Mouse (Mus musculus) telencephalon, adult 2 months (tissue): ENCODE results near the gene Pnpla6.
A peak's percentile ranks its signal among the peaks of the same experiment; 100 is the strongest.

Experiments
- DNase-seq: peaks from one replicate; pipeline ENCODE4 v3.0.0-alpha.2; 2011; ENCODE audit warnings: low read depth, low spot score

Pnpla6 gene

GRCm38 (mm10) chr8:3515260-3515671, at the start of gene Pnpla6:
TSS of gene Pnpla6 (plus strand) at chr8:3515384.
- DNase-seq, result peak; percentile 72

DNA sequence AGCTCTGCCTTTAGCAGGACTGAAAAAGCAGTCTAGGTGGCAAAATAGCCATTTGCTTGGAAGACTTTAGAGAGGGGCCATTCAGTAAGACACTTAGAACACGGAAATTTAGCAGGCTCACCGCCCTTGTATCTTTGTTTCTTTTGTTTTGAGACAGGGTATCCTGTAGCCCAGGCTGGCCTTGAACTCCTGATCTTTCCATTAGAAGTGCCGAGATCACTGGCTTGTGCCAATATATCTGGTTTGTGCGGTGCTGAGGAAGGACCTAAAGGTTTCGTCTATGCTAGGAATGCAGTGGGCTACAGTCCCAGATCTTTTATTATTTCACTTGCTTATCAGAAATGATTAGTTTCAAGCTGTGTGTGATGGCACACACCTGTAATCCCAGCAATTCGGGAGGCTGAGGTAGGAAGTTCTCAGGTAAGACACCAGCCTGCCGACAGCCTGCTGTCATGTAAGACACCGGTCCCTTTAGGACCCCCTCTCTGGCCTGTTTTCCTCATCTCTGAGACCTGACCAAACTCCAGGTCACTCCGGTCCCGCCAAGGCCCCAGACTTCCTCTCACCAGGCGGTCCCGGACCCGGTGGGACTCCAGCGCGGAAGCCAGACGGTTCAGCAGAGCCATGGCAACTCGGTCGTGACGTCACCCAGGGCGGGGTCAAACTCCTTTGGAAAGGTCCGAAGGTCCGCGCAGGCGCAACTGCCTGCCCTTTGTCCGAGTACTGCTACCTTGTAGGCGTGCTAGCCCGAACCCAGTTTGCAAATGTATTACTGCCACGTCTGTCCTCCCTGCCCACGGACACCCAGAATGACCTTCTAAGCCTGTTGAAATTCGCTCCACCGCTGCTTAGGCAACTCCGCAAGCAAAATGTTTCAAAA, 47.9 kb upstream of the Pnpla6 start, which contains the start of gene Pex11g:
TSS of gene Pex11g (minus strand) at position 675 of the 880 bp plus-strand sequence.
- peak; percentile 65 for DNase-seq

DNA sequence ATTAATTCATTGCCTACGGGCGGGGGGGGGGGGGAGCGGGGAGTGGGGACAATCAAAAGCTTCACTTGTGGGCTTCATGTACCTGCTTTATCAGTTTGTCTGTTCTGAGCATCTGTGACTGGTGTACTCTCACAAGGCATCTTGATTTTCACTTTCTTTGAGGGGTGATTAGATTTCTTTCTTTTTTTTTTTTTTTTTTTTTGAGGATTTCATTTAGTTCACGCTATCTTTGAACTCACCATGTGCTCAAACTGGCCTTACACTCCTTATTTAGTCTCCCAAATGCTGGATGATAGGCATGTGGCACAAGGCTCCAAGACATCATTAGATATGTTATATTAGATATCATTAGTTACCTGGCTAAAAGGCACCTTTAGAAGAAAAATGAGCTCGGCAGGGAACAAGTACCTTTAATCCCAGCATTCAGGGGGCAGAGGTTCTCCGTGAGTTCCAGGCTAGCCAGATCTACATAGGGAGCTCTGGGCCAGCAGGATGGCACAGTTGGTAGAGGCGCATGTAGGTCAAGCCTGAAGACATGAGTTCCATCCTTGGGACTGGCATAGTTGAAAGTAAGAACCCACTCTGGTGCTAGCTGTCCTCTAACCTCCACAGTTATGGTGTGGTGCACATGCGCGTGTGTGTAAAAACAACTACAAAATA, 47.2 kb upstream of the Pnpla6 start:
- DNase-seq, result no peak

- DNase-seq, result no peak
Observed at GRCm38 (mm10) chr8:3468838-3469237, 46.3 kb upstream of the Pnpla6 start.

GRCm38 (mm10) chr8:3470562-3470961, 44.6 kb upstream of the Pnpla6 start, which contains the start of gene Tex45:
TSS of gene Tex45 (plus strand) at chr8:3470862.
- no peak for DNase-seq

- DNase-seq, result no peak
Observed at GRCm38 (mm10) chr8:3475715-3476429, 39.3 kb upstream of the Pnpla6 start.

DNA sequence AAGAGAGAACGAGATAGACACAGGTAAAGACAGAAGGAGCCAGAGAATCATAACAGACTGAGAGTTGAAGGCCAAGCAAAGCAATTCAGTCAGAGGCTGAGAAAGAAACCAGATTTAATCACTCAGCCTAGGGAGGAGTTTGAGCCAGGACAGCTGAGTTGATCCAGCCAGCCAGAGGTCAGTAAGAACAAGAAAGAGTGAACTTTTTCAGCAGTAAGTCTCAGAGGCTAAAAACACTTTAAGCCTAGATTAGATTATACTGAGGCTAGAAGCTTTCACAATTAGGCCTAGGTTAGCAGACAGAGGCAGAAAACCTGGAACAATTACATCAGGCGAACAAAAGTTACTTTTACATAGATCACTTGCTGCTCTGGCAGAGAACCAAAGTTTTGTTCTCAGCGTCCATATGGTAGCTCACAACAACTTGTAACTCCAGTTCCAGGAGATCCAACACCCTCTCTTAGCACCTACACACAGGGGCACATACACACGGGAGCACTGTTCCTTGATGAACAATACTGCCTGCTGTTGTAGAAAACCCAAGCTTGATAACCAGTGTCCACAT, 34.9 kb upstream of the Pnpla6 start:
- no peak for DNase-seq

DNA sequence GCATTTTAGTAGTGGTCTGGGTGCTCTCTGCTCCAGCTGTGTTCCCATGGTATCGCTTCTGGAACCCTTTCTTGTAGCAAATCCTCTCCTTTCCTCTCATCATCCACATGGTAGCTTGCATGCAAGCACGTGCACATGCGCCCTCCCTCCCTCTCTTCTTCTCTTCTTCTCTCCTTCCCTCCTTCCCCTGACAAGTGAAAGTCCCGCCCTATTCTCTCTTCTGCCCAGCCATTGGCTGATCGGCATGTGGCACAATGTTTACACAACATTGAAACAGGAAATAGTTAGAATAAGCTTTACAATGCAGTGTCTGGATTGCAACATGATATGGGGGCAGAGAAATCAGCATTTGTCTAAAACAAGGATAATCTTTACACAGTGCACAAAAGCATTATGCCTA, 33.6 kb upstream of the Pnpla6 start:
- DNase-seq, result no peak

GRCm38 (mm10) chr8:3482240-3482740, 32.9 kb upstream of the Pnpla6 start:
- DNase-seq, result no peak

GRCm38 (mm10) chr8:3483546-3483945, 31.6 kb upstream of the Pnpla6 start:
- DNase-seq, result no peak

DNA sequence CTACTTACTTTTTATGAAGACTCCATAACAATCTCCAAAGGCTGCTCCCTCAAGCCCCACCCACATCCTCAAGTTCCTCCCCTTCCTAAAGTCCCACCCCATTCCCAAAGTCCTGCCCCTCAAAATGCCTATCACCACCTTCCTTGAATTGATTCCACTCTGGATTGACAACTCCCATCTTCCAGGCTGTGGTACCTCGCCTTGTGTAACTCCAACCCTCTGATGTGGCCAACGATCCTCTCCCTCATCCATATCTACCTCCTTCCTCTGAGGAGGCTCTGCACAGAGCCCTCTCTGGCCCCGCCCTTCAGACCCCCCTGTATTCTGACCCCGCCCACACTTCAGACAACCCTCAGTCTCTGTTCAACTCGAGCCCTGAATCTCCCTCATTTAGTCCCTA, 30.0 kb upstream of the Pnpla6 start:
- DNase-seq, result no peak

GRCm38 (mm10) chr8:3492901-3493844, 22.0 kb upstream of the Pnpla6 start, which contains the start of gene Zfp358:
TSS of gene Zfp358 (plus strand) at chr8:3493138.
- no peak for DNase-seq

DNA sequence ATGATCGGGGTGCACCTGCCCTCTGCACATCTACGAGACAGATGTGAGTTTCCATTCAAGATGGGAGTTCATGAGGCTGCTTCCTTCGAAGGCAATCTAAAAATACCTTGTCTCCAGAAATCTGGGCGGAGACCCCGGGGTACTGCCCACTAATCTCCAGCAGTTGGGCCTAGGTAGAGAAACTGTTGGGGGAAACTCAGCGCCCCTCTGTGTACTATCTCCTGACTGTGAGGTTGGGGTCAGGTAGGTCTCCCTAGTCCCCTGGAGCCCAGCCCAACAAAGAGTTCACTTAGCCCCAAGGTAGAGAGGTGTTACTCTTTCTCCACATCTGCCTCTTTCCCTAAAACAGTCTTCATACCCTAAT, 21.4 kb upstream of the Pnpla6 start:
- no peak for DNase-seq

- DNase-seq, result no peak
Observed at GRCm38 (mm10) chr8:3495578-3496427, 19.4 kb upstream of the Pnpla6 start.

- DNase-seq, result no peak
Observed at GRCm38 (mm10) chr8:3496428-3496748, 18.8 kb upstream of the Pnpla6 start.

DNA sequence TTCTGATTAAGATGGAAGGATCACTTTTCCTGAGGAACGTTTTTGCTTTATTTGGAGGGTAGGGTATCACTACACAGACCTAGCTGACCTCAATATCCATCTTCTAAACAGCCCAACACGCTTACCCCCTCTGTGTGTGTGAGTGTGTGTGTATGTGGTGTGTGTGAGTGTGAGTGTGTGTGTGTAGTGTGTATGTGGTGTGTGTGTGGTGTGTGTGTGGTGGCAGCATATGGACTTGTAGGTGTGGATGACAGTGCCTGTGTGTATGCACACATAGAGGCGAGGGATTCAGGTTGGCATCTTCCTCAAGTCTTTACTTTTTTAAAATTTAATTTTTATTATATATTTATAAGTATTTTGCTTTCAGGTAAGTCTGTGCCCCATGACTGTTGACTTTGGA, 16.6 kb upstream of the Pnpla6 start:
- DNase-seq, result no peak

DNA sequence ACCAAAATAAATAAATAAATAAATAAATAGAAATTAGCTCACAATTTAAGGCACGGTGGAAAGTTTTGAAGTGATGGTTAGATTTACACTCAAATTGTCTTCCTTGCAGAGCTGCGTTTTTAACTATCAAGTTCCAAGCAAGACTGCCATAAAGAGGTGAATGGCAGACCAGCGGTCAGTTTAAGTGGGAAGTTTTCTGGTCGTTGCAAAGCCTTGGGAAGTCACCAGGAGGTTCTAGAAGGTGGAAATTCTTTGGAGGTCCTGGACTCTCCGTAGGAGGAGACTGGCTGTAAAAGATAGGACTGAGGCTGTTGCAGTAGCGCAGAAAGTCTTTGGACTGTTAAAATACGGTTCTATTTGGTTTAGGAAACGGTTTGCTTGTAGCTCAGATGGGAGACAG, 15.4 kb upstream of the Pnpla6 start:
- DNase-seq, result no peak

DNA sequence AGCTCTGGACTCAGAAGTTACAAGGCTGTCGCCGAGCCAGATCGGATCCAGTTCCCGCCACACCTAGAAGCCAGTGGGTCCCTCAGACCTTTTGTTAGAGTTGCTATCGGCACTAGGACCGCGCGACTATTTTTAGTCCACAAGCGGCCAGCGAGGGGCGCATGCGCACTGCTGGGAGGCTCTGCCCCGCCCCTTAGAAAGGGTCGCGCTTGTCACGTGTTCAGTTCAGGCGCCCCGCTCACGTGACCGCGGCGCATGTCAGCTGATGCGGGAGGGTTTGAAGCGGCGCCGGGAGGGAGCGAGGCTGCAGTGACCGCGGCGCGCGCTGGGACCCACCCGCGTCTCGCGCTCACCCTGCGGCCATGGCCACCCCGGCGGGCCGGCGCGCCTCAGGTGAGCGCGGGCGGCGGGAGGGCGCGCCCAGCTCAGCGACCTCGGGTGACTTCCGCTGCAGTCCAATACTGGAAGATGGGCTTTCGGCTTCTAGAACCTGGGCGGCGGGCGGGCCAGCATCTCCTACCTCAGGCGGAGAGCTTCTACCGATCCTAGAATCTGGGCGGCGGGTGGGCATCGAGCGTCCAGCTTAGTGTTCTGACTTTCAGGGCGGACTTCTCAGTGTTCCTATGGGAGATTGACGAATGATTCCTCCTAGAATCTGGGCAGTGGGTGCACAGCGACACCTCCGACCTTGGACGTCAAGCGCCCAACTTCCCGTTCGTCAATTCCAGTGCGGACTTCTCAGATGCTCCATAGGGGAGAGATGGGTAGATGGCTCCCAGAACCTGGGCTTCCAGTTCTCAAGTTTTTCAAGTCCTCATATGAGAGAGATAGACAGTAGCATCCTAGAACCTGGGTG, 14.7 kb upstream of the Pnpla6 start, which contains the start of gene Mcoln1:
TSS of gene Mcoln1 (plus strand) at position 223 of the 856 bp plus-strand sequence.
- DNase-seq, result peak; percentile 95

DNA sequence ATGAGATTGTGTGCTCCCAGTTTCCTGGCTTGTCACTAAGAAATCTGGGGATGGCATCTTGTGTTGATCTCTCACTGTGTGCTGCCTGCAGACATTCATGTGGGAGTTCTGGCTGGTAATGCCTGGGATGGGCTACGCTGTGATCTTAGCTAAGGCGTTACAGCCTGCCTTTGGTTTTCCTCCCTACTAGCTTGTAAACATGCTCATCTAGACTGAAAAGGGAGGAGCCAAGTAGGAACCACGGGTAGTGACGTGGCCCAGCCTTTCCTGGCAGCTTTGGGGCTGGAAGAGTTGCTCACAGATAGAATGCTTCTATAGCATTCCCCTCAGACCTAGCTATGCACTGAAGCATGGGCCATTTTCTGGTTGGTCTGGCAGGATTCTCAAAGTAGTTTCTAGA, 13.0 kb upstream of the Pnpla6 start:
- DNase-seq, result no peak
